Mouse (Mus musculus): Measurements from ENCODE around the gene Arsk.

The Arsk gene

DNA sequence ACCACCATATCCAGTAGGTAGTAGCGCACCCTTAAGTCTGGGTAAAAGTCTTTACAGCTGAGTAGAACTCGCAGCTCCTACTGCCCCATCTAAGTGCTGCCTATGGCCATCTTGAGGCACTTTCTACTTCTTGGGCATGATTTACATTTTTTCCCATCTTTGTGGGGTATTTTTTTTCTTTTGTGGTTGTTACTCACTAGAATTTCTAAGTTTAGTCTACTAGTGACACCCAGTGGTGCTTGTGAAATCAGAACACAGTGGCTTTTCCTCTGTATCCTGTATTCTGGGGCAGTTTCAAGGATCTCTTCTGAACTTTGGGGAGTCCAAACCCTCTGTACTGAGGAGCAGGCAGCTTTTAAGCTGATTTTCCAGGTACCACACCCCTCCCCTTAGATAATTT lies 76.7 kb downstream of the Arsk start:
- DNase-seq, result no peak

DNA sequence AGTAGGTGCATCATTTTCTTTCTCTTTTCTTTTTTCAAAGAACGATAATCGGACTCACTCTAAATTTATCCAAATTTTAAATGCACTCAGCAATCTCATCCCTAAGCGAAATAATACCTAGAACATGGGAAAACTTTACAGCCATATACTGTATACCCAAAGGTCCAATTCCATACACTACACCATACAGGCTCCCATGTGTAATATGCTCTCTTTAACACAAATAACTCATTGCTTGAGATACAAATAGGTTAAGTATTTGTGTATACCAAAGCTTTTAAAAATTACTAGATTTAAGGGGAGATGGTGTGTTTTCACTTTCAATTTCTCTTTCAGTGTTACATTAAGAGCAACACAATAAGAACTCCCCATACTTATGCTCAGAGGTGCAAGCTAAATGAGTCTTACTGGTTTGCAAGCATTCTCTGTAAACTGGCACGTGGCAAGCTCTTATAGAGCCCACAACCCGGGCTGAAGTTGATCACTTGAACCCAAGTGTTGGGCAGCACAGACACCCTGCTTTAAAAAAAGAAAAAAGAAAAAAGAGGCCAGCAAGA lies 79.5 kb downstream of the Arsk start:
- no peak for DNase-seq

DNA sequence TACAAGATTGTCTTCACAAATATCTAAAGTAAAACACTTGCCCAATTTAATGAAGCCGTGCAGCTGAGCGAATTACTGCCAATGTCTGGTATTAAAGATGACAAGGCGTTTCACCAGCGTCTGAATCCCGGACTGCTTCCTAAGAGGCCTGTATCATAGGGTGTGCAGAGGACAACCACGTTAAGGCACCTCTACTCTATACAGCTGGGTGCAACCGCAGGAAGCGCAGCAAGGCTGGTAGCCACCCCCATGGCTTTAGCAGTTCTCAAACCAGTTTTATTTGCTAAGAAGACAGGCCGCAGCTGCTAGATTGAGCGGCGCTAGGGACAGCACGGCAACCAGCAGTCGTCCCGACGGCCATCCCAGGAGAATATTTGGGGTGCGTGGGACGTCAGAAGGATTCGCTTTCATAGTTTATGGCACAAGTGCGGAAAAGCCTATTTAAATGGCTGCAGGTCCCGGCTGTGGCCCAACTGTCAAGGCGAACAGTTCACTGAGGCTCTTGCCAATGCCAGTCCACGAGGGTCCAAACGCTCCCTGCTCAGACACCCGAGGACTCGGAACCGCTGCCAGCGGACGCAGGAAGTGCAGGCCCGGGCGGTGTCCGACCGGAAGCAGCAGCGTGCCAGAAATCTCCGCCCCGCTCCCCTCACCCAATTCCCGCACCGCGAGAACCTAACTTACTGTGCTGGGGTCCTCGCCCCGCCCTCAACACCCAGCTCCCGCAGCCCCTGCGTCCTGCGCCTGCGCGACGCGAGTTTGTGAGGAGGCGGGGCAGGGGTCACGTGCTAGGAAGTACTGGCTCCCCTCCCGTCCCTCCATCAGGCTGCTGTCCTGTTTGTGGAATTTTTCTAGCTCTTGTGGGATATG lies 80.3 kb downstream of the Arsk start, which contains the start of gene Rfesd:
Gene Rfesd, minus strand, starts transcription at position 746 of the 870 bp plus-strand sequence.
- DNase-seq, result peak; percentile 96

DNA sequence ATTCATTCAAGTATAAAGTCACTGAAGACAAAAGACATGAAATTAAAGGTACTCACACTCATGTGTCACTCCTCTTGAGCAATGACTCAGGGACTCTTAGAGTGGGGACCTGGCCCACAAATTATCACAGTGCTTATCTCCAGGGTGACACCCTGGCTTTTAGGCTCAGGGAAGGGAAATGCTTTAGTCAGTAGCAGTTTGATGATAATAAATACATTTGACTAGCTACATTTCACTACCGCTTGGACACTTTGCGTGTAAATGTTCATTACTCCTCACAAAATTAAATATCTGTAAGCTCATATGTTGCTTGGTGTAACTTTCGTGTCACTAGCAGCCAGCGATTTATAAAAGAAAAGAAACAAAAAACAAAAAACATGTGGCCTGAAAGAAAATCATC lies 81.0 kb downstream of the Arsk start:
- no peak for DNase-seq

DNA sequence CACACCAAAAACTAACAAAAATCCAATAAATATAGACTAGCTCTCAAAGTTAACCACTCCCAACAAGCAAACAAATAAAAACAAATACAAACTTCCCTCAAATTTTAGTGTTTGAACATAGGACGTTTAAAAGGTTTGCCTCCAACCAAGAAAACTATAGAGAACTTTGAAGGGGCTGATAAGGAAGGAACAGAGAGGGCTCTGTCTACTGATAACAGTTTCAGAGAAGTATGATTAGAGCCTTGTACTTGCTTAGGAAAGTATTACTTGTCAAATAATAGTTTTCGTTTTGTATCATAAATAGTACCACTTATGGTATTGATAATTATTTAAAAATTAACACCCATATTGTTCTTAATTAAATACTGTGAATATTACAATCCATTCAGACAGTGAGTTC lies 83.9 kb downstream of the Arsk start:
- DNase-seq, result no peak
